Mouse (Mus musculus): ENCODE measurements at regions not wholly inside any gene's neighbourhood (a gene's known extent, or its start where the extent isn't known, plus 50 kb on each side); places are given as distances from the start of the nearest gene placed in this dataset.
A peak's percentile ranks its signal among the peaks of the same experiment; 100 is the strongest.

GRCm38 (mm10) chr4:82234443-82234842 is 471.1 kb downstream of the Nfib start:
- DNase-seq (ENCODE audit: low spot score), result peak; percentile 31

- no peak for DNase-seq (ENCODE audit: low spot score)
These were observed 479.1 kb downstream of the Nfib start for GRCm38 (mm10) chr4:82226197-82227119.

- DNase-seq (ENCODE audit: low spot score), result no peak
These were observed 484.8 kb downstream of the Nfib start for GRCm38 (mm10) chr4:82220724-82221123.

DNA sequence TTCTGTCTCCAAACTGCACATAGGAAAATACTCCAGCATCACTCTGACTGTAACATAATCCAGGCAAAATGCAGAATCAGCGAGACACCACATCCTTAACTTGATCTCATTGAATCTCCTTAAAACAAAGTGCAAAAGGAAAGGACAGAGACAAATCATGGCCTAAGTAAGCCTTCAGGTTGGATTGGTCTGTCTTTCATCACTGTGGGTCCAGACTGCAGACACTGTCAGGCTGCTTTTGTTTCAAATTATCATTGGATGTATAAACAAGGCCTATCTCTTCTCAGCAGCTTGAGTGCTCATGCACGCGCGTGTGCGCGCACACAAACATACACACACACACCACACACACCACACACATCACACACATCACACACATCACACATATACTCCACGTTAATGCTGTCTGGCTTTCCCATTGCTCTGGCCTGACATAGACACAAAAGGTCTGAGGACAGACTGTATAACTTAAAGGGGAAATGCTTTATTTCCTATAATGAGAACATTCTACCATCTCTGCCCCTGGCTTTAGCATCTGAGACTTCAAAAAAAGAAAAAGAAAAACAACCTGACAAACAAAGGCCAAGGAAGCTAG is 485.3 kb downstream of the Nfib start:
- no peak for DNase-seq (ENCODE audit: low spot score)

DNA sequence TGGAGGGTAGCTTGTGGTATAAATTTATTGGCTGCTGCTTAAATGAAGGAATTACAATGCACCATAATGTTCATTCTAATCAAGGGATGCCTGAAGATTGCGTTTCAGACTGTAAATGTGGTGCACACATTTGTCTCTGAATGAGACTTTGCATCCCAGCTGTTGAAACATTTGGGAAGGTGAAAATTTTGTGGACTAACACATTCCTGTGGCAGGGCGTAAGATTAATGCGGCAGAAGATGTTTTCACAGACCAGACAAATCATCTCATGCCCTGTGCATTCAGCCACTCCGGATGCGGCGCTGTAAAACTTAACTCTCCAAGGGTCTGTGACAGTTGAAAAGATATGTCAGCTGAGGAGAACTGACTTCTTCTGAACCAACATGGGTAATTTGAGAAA is 486.9 kb downstream of the Nfib start:
- no peak for DNase-seq (ENCODE audit: low spot score)

DNA sequence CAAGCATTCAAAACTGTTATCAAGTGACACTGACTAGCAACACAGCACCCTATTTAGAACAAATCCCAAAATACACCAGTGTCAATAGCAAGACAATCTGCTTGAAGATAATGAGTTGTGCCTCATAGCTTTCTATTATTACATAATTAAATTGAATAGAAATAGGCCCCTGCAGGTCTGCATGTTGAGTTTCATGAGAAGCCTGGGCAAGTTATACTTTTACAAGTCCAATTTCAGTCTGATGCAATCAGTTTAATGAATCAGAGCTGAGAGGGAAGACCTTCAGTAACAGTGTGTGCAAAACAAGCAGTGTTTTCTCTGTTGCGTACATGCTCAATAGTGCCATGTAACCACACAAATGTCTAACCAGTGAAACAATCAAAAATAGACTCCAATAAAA is 498.5 kb downstream of the Nfib start:
- no peak for DNase-seq (ENCODE audit: low spot score)

GRCm38 (mm10) chr4:82200306-82200705 is 505.2 kb downstream of the Nfib start:
- DNase-seq (ENCODE audit: low spot score), result no peak

- no peak for DNase-seq (ENCODE audit: low spot score)
These were observed 506.4 kb downstream of the Nfib start for GRCm38 (mm10) chr4:82199118-82199517.

DNA sequence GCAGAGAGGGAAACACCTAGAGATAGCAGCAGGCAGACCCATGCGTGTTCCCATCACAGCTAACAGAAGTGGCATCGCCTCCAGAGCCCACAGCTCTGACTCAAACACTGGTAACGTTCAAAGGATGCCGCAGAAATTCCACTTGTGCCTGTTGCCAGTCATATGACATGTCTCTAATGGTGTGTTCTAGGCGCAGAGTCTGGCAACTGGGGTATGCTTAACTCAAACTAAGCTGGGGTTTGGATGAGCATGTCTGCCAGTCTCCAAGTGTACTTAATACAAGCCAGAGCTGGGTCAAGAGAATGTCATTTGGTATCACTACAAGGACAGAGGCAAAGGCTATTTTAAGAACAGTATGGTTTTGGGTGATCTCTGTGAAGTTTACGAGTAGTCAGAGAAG is 507.9 kb downstream of the Nfib start:
- DNase-seq (ENCODE audit: low spot score), result no peak

DNA sequence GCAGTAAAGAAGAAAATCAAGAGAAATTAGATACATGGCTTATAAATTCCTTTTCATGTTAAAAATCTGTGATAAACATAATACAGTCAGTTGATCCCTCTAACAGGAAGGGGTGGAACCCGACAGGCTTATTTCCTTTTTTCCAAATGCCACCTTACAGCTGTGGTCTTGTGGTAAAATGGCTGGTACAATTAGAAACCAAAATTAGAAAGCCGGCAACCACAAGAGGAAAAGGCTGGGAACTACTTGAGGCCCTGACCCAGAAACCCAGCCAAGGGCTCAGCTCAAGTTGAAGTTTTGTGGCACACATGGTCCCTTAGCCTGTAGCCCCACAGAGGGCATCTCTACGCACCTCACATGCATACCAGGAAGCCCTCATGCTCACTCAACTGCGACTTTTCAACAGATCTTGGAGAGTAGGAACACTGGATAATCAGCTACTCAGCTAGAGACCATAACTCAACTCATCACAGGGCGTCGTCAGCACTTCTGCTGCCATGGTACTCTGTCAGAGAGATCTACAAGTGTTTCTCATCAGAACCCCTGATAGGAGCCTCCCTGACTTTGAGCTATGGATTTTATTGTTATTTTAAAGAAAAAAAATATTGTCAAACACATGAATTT is 509.4 kb downstream of the Nfib start:
- DNase-seq (ENCODE audit: low spot score), result no peak

GRCm38 (mm10) chr4:82193905-82194304 is 511.6 kb downstream of the Nfib start:
- DNase-seq (ENCODE audit: low spot score), result no peak

DNA sequence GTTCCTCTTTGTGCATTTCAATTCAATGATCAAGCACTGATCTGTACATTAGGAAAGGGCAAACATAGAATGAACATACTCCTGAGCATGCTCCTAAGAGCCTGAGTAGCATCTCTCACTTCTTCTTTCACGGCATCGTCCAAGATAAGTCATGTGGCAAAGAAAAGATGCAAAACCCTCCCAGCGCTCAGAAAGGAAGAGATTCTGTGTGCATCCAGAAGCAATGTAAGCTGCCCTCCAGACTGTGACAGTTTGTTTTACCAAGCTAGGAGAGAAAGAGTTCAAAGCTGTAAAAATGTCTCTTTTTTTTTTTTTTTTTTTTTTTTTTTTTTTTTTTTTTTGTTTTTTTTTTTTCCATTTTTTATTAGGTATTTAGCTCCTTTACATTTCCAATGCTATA is 518.7 kb downstream of the Nfib start:
- DNase-seq (ENCODE audit: low spot score), result no peak

GRCm38 (mm10) chr4:82183974-82184373 is 521.6 kb downstream of the Nfib start:
- DNase-seq (ENCODE audit: low spot score), result no peak

GRCm38 (mm10) chr4:82178112-82178511 is 527.4 kb downstream of the Nfib start:
- no peak for DNase-seq (ENCODE audit: low spot score)

- no peak for DNase-seq (ENCODE audit: low spot score)
These were observed 528.8 kb downstream of the Nfib start for GRCm38 (mm10) chr4:82176723-82177122.

DNA sequence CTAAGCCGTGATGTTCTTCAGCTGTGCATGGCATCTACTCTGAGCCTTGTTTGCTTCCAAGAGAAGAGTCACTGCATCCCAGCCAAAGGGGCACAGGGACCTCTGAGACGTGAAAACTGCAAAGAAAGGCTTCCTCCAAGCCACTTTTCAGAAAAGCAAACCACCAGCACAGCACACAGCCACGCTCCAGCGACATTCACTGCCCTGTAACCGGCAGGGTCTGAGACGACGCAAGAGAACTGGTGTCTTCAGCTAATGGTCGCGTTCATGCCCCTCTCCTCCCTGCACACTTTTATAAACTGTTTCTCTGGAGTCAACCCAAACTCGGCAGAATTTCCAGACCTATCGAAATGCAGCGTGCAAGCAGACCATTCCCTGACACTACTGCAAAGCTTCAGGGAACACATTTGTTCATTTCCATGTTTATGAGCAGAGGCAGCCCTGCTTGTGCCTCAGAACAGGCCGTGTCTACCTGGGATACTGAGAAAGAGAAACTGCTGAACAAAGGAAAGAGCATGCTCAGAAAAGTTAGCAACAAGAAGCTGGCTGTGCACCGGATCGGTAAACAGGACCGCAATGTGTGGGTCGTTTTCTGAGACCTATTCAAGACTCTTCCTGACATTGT is 532.0 kb downstream of the Nfib start:
- no peak for DNase-seq (ENCODE audit: low spot score)

DNA sequence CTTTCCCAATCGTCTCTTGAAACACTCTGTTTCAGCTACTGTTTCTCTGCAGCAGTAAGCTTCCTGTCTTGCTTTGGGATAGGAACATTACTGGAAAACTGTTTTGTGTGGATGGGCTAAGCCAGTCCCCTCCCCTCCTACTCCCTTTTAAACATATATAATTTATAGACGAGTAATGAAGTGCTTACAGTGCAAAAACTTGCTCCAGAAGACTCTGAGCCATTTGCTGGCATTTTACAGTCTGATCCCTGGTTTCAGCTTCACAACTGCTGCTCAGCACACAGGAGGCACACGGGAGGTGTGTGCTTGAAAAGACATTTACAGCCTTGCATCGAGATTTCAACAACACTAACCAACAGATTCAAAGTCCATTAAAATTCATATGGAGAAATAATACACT is 534.6 kb downstream of the Nfib start:
- no peak for DNase-seq (ENCODE audit: low spot score)

GRCm38 (mm10) chr4:82168032-82168431 is 537.5 kb downstream of the Nfib start:
- DNase-seq (ENCODE audit: low spot score), result no peak

GRCm38 (mm10) chr4:82167396-82167795 is 538.2 kb downstream of the Nfib start:
- DNase-seq (ENCODE audit: low spot score), result no peak

DNA sequence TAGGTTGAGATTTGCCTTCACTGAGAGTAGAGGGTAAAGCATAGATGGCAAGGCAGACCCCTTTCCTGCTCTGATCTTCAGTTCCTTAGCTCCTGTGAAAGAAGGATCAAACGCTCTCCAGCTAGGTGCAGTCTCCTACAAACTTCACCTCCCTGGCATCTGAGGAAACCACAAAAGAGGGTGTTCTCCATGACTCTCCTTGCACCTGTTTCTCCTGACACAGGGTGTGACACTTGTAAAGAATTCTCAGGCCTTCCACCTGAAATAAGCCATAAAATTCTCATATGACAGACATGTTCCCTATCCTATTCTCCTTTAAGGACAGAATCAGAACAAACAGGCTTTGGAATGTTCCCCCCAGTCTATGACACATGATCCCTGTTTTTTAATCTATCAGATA is 538.7 kb downstream of the Nfib start:
- DNase-seq (ENCODE audit: low spot score), result no peak

GRCm38 (mm10) chr4:82166087-82166486 is 539.5 kb downstream of the Nfib start:
- no peak for DNase-seq (ENCODE audit: low spot score)

- no peak for DNase-seq (ENCODE audit: low spot score)
These were observed 541.5 kb downstream of the Nfib start for GRCm38 (mm10) chr4:82164058-82164457.

- no peak for DNase-seq (ENCODE audit: low spot score)
These were observed 543.7 kb downstream of the Nfib start for GRCm38 (mm10) chr4:82161818-82162217.
